Mouse (Mus musculus) gastrocnemius, postnatal 4 days (tissue): Measurements from ENCODE around the gene Ptgds. TPM values are rescaled to one million over a fixed set of nuclear protein-coding genes. Genes with fewer than 3 reads are reported as not detected.
A peak's percentile ranks its signal among the peaks of the same experiment; 100 is the strongest.

Experiments used
- DNase-seq, 2 experiments: peaks; one replicate each; pipeline ENCODE4 v3.0.0; 2021 to 2022; ENCODE audit warnings: low spot score in 2 of 2, mixed read lengths in 2 of 2
- long read RNA-seq, 2 experiments: library from polyadenylated mRNA; stranded (forward); transcript quantifications; one replicate each; pipeline ENCODE4 v2.0.0; 2021
- total RNA-seq, 2 experiments: library from RNA; stranded (reverse); gene quantifications; 2 replicates each; pipeline ENCODE4 v1.2.3; 2021

Ptgds gene
- 1 to 10 TPM; 2.9 to 3.9 TPM for total RNA-seq
- long read RNA-seq, experiment 1, partial matches to known transcripts: 1 of 4 reads
- long read RNA-seq, experiment 1, other reads (novel, unspliced or antisense): 1 of 4 reads
- long read RNA-seq, experiment 2, partial matches to known transcripts: 0 of 3 reads
- long read RNA-seq, experiment 2, other reads (novel, unspliced or antisense): 0 of 3 reads

- DNase-seq: no peak
These were observed at the start of gene Ptgds for GRCm38 (mm10) chr2:25469969-25470368. TSS of gene Ptgds (minus strand) at chr2:25470046.

DNA sequence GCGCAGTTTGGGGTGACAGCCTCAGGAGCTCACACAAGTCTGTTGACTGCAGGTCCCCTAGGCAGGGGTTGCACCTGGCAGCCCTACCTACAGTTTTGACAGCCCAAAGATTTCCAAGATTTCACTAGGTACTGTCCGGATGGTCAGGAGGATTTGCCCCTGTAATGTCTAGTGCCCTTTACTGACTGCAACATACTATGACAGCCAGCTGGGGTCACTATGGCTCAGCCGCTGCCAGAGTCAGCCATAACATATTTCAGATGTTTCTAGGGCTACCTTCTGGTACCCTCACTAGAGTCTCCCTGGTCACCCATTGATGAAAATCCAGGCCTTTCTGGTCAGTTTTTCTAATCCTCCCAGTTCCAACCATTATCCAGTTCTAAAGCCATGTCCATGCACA is 40.1 kb upstream of the Ptgds start:
- DNase-seq: no peak

DNA sequence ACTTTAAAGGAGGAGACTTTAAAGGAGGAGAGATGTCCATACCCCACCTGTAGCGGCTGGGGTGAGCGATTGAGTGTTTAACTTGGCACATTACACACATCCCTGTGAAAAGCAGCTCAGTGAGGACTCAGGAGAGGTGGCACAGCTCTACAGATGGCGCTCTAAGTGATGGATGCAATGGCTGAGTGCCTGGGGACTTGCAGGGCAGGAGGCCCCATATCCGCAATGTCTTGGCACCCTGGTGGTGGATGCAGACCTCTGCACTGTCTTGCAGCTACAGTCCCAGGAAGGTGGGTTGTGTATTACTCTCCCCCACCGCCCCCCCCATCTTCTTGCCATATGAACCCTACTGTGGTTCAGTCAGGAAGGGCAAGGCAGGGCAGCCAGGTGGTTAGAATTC is 37.1 kb upstream of the Ptgds start:
- no peak for DNase-seq

DNA sequence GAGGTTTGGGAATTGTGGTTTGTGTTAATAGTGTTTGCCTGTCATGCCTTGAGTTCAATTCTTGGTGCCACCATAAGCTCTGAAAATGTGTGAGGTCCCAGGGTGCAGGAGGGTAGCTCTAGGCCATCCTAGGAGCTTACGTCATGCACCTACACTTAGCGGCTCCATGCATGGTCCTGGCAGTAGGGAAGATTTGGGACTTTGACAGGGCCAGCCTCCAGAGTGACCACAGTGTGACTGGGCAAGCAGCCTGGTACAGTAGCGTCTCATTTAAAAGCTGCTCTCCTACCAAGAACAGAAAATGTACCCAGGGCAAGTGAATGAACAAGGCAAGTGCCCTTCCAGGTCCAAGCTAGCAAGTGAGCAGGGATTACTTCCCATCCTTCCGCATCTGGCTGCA is 36.0 kb upstream of the Ptgds start:
- no peak for DNase-seq

DNA sequence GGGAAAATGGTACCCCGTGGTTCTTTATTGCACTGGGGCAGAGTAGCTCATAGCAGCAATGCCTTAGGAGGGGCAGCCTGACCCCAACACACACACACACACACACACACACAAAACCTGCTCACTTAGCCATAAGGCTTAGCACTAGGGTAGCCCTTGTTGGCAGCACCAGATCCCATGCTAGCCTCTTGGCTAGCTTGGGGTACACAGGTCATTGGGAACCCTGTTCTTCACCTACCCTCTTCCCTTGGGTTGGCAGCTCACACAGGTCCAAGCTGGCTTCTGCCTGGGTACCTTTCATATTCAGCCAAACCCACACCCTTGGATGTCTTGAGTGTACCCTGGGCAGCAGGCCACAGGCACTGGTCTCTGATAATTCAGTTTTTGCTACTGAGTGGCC is 35.2 kb upstream of the Ptgds start:
- DNase-seq: no peak

DNA sequence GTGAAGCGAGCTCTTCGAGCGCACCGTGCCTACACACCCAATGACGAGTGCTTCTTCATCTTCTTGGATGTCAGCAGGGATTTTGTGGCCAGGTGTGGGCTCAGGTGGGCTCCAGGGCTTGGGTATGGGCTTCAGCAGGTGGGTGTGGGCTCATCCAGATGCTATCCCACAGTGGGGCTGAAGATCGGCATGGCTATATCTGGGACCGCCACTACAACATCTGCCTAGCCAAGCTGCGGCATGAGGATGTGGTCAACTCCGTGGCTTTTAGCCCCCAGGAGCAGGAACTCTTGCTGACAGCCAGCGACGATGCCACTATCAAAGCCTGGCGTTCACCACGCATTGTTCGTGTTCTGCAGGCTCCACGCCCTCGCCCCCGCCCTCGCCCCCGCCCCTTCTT is 34.7 kb upstream of the Ptgds start:
- no peak for DNase-seq

DNA sequence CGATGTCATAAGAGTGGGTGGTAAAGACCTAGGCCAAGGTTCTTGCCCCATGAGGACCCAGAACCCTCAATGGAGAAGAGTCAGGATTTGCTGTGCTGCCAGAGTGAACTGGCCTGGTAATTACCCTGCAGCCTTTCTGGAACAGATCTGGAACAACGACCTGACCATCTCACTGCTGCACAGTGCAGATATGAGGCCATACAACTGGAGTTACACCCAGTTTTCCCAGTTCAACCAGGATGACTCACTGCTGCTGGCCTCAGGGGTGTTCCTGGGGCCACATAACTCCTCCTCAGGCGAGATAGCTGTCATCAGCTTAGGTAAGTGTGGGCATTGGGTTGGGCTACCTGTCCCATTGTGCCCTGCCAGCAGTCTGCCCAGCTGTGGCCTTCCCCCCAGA is 32.9 kb upstream of the Ptgds start:
- DNase-seq: no peak

DNA sequence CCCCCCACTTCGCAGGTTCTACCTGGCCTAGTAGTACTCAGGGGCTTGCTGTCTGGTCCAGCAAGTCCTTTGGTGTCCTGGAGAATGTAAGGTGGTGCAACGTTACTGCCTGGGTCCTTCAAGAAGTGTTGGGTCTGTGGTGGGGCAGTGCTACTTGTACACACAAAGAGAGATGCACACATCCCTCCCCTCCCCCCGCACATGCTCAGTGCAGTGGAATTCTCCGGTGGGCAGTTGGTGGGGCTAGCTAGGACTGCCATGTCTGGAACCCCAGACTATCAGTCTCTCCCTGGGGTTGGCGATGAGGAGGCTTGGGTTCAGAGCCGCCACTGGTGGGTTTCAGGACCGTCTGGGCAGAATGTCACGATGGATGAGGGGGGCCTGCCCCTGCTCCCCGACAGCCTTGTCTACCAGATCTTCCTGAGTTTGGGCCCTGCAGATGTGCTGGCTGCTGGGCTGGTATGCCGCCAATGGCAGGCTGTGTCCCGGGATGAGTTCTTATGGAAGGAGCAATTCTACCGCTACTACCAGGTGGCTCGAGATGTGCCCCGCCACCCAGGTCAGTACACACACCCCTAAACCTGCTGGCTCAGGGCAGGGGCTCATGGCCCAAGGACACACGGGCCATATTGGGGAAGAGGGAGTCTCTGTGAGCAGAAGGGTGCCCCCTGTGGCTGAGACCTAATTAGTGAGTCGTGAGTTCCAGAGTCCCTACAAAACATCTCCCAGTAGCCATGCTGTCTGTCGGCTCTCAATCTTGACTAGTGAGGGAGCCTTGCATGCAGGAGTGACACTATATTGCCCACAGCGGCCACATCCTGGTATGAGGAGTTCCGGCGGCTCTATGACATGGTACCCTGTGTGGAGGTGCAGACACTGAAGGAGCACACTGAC is 32.0 kb upstream of the Ptgds start, which contains the start of gene C8g:
Gene C8g, minus strand, starts transcription at position 127 of the 894 bp plus-strand sequence.
- DNase-seq: no peak

DNA sequence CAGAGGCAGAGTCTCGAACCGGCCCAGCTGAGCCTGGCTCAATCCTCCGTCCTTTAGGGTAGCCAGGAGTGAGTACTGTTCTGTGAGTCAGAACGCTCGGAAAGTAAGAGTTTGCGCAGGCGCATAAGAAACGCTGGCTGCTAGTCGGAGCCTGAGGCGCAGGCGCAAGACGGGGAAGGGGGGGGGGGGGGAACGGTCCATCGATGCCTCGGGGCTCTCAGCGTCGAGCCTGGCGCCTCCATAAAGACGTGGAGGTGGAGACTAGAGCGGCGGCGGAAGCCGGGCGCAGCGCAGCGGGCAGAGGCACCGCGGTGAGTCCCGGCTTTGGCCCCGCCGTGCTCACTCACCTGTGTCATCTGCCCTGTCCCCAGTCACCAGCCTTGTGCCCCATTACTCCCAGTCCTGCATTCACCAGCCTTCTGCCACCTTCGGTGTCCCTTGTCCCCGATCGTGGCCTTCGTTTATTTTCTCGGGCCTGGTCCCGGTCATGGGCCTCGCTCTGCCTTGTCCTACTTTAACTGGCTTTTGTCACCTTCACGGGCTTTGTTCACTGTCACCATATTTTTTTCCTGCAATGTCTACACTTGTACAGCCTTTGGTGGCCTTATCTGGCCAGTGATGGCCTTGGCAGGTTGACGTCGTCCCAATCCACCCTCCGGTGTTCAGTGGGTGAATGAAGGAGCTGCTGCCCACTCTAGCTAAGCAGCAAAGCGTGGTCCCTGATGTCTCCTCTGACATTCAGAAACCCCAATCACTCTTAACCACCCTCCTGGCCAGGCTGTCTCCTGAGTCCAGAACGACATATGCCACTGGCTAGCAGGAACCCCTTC is 30.9 kb upstream of the Ptgds start, which contains the start of gene Fbxw5:
Gene Fbxw5, plus strand, starts transcription at position 175 of the 830 bp plus-strand sequence.
- DNase-seq: peak; percentile 70 to 86

GRCm38 (mm10) chr2:25500071-25500575 is 30.3 kb upstream of the Ptgds start:
- DNase-seq: no peak

DNA sequence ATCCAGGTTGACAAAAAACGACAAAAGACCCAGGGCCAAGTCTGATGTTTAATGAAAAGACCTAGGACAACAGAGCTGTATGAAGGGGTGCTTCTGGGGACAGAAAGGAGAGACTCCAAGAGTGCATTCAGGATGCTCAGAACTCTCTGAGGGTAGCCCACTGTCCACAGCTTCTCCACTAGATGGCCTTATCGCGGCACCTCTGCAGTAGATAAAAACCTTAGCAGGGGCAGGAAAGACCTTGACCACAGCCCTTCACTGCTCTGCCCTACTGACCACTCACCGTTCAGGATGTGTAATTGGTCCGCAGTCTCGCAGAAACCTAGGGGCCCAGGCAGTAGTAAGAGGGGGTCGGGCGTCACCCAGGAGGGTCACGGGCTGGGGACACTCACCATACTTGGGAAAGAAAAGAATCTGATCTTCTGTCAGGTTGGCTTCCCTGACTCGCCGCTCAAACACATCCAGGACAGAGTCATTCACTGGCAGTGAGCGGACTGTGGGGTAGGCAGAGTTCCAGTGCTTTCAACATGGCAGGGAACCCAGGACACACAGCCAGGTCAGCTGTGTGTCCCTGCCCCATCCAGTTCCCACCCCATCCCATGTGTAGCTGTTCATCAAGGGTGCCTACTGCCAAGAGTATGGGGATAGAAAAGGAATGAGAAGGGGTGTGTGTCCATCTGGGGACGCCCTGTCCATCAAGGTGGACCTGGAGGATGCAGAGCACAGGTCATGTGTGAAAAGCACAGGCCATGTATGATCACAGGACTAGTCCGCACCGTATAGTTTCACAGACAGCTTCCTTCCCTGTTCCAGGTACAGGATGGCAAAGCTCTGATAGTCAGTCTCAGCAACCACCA is 29.0 kb upstream of the Ptgds start:
- no peak for DNase-seq

DNA sequence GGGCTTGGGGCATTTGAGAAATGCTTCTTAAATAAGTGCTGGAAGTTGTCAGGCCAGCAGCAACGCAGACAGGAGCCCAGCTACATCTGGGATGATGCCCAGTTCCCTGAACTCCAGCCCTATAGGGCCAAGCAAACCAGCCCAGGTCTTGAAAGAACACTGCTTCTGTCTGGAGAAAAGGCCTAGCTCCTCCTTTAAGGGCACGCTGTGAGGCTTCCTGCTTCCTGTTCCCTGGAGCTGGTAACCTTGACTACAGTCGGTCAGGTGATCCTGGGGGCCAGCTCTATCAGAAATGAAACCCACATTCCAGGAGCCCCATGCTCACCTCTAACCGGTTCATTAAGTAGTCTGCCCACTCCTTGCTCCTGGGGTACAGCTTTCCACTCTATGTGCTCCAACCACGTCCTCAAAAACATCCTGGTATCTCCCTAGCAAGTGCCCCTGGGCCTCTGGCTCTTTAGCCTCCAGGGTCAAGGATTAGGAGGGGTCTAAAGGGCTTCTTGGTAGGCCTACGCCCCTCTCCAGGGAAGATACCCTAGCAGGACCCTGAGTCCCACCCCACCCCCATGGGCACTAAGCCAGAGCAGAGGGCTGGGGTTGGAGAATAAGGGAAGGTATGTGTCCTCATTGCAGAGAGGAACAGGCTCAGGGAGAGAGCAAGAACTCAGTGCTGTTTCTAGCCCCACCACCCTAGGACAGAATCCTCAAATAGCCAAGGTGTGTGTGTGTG is 28.2 kb upstream of the Ptgds start:
- no peak for DNase-seq

DNA sequence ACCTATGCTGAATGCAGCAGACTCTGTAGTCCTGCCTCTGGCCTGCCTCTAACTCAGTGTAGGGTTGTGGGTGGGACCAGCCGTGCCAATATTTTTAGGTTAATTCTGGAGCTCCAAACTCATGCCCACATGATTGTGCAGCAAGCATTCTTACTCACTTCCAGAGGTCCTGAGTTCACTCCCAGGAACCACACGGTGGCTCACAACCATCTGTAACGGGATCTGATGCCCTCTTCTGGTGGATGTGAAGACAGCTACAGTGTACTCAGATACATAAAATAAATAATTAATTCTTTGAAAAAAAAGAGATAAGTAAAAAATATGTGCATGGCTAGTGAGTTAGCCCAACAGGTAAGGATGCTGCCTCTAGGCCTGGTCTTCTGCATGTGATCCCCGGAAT is 26.6 kb upstream of the Ptgds start:
- no peak for DNase-seq

DNA sequence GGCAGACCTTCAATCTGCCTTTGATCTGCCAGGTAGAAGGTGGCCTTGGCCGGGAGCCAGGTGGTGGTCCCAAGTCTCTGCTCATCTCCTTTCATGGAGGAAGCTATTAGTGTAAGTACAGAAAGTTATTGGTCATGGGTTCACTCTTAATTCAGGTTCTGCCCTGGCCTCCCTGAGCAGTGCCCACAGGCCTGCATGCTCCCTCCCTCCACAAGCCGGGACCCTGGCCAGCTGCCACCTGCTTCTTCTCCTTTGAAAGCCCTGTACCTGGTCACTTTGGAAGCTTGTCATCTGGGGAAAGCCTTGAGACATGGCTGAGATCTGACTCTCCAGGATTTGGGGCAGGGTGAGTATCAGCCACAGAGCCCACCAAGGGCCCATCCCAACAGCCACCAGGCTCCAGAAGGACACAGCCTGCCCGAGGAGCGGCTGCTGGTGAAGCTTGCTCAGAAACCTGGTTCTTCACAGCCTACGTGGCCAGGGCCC is 23.7 kb upstream of the Ptgds start, which contains the start of gene Lcn12:
Gene Lcn12, minus strand, starts transcription at position 436 of the 486 bp plus-strand sequence.
- DNase-seq: no peak

DNA sequence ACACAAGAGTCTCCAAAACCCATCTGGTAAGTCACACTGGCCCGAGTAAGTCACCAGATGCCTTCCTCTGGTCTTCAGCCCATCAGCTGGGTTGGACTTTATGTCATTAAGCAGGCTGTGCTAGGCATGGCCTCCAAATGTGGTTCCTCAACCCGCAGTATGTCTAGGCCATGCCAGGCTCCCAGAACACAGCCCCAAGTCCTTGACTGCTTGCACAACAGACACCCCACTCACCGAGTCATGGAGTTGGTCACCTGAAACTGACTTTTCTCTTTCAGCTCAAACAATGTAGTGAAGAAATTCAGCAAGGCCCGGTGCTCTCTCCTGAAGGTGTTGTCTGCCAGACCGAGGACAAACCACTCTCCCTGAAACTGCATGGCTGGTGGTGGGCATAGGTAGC is 23.1 kb upstream of the Ptgds start:
- DNase-seq: no peak

DNA sequence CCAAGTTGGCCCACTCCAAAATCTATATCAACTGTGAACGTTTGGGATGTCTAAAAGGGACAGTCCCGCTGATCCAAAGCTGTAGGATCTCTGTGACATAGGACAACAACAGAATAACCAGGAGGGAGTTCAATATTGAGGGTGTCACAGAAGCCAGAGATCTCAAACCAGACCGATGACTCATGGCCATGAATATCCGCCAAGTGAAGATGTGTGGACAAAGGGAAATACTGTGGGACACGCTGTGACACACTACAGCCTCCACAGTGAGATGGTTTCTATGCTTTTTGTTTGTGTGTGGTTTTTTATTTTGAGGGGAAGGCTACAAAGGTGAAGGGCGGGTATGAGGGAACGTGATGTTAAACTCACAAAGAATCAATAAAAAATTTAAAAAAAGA is 18.8 kb upstream of the Ptgds start:
- DNase-seq: no peak

DNA sequence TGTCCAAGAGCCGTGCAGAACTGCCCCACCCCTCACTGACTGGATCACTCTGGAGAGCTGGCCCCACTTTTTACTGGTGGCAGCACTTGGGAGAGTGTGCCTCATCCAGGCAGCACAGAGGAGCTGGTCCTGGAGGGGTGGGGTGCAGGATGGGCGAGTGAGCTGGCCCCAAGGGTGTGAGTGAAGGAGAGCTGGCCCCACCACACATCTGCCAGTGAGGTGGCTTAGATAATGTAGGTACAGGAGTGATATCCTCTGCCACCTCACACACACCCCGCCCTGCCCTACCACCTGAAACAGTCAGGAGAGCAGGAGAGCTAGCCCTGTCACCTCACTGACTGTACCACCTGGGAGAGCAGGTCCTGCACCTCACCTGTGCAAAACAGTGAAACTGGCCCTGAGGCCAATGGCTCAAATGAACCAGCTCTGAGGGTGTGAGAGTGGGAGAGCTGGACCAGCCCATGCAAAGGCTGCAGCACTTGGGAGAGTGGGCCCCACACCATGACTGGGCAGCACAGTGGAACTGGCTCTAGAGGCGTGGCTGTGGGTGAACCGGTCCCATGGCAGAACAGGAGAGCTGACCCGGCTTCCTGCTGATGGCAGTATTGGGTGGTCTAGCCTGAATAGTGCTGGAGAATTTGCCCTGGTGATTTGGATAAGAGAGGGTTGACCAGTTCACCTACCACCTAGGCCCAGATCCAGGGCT is 18.3 kb upstream of the Ptgds start:
- no peak for DNase-seq

DNA sequence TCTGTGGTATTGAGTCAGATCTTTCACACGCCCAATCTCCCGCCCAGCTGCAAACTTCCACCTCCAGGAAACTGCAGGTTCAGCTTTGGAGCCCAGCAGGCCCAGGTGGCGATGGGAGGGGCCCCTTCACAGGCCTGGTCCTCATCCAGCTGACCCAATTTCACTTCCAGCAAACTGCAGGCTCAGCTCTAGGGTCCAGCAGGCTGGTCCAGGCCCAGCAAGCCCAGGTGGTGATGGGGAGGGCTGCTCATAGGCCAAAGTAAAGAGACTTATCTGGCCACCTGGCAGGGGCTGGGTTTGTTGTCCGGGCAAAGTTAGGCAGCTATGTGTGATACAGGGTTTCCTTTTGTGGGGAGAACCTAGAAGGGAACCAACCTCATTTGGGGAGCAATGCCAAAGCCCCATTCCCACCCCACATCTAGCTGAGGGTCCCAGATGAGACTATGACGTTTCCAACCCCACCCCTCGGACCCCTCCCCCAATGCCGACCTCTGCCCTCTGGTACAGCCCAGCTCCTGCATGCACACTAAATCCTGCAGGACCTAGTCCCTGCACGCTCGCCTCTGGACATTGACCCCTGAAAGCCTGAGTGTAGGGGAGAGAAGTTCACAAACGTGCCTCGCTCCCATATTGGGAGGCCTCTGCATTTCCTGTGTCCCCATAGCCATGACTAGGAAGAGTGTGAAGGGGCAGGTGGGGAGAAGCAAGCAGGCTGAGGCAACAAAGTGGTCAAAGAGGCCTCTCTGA is 15.2 kb upstream of the Ptgds start:
- DNase-seq: no peak
